Mouse (Mus musculus): ENCODE measurements around the gene Ralgps1.

The Ralgps1 gene

GRCm38 (mm10) chr2:33370777-33371647, at the start of gene Ralgps1:
Ralgps1 (minus strand) TSS chr2:33371486.
- no peak for TF ChIP-seq GATA4 (IDR thresholded peaks at IDR 0.05; ENCODE audit: insufficient replicate concordance, low read length)

- TF ChIP-seq GATA4 (IDR thresholded peaks at IDR 0.05; ENCODE audit: insufficient replicate concordance, low read length): no peak
These were observed 46.2 kb upstream of the Ralgps1 start for GRCm38 (mm10) chr2:33417454-33417853.

GRCm38 (mm10) chr2:33414019-33414418, 42.7 kb upstream of the Ralgps1 start:
- no peak for TF ChIP-seq GATA4 (IDR thresholded peaks at IDR 0.05; ENCODE audit: insufficient replicate concordance, low read length)

GRCm38 (mm10) chr2:33412111-33412510, 40.8 kb upstream of the Ralgps1 start:
- no peak for TF ChIP-seq GATA4 (IDR thresholded peaks at IDR 0.05; ENCODE audit: insufficient replicate concordance, low read length)

- TF ChIP-seq GATA4 (IDR thresholded peaks at IDR 0.05; ENCODE audit: insufficient replicate concordance, low read length): no peak
These were observed 32.3 kb upstream of the Ralgps1 start for GRCm38 (mm10) chr2:33403511-33404003.

- no peak for TF ChIP-seq GATA4 (IDR thresholded peaks at IDR 0.05; ENCODE audit: insufficient replicate concordance, low read length)
These were observed 31.4 kb upstream of the Ralgps1 start for GRCm38 (mm10) chr2:33402638-33403037.

- TF ChIP-seq GATA4 (IDR thresholded peaks at IDR 0.05; ENCODE audit: insufficient replicate concordance, low read length): no peak
These were observed 30.9 kb upstream of the Ralgps1 start for GRCm38 (mm10) chr2:33402236-33402635.

- no peak for TF ChIP-seq GATA4 (IDR thresholded peaks at IDR 0.05; ENCODE audit: insufficient replicate concordance, low read length)
These were observed 29.9 kb upstream of the Ralgps1 start for GRCm38 (mm10) chr2:33401217-33401616.

GRCm38 (mm10) chr2:33400541-33400940, 29.3 kb upstream of the Ralgps1 start:
- TF ChIP-seq GATA4 (IDR thresholded peaks at IDR 0.05; ENCODE audit: insufficient replicate concordance, low read length): no peak

GRCm38 (mm10) chr2:33399091-33399490, 27.8 kb upstream of the Ralgps1 start:
- TF ChIP-seq GATA4 (IDR thresholded peaks at IDR 0.05; ENCODE audit: insufficient replicate concordance, low read length): no peak

GRCm38 (mm10) chr2:33397036-33397435, 25.8 kb upstream of the Ralgps1 start:
- TF ChIP-seq GATA4 (IDR thresholded peaks at IDR 0.05; ENCODE audit: insufficient replicate concordance, low read length): no peak

- TF ChIP-seq GATA4 (IDR thresholded peaks at IDR 0.05; ENCODE audit: insufficient replicate concordance, low read length): no peak
These were observed 23.8 kb upstream of the Ralgps1 start for GRCm38 (mm10) chr2:33395053-33395452.

- no peak for TF ChIP-seq GATA4 (IDR thresholded peaks at IDR 0.05; ENCODE audit: insufficient replicate concordance, low read length)
These were observed 22.8 kb upstream of the Ralgps1 start for GRCm38 (mm10) chr2:33393951-33394635.

- TF ChIP-seq GATA4 (IDR thresholded peaks at IDR 0.05; ENCODE audit: insufficient replicate concordance, low read length): no peak
These were observed 21.7 kb upstream of the Ralgps1 start for GRCm38 (mm10) chr2:33393021-33393420.

GRCm38 (mm10) chr2:33371648-33372408, 542 bp upstream of the Ralgps1 start:
- TF ChIP-seq GATA4 (IDR thresholded peaks at IDR 0.05; ENCODE audit: insufficient replicate concordance, low read length): no peak
